Mouse (Mus musculus): ENCODE results near the gene Gabrr1.
"Not testable (repeated sequence)": the region's sequence is repeated elsewhere in the genome, so short reads cannot be mapped to it uniquely, and the experiment has no call there.

DNA sequence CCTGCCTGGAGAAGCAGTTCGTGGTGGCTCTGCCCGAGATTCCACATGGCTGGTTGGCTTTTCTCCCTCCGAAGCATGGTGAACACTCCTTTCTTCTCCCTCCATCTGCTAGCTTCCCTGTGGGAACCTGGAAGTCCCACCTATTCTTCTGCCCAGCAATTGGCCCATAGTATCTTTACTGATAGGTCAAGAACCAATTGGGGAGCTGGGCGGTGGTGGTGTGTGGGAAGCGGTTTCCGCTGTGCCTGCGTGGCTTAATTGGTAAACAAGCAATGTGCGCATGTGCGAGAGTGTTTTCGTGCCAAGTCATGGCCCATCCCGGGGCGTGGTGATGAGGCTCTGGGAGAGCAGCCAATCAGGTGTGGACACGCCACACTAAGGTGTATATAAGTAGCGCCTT is 19.5 kb upstream of the Gabrr1 start:
- not testable (repeated sequence) for TF ChIP-seq CTCF (IDR thresholded peaks at IDR 0.05; ENCODE audit: low read depth); EP300 (optimal IDR thresholded peaks at IDR 0.05)
